Mouse (Mus musculus): ENCODE measurements around the gene Erv3. TPM values are rescaled to one million over a fixed set of nuclear protein-coding genes. Genes with fewer than 3 reads are reported as not detected.
"Not testable (repeated sequence)": the region's sequence is repeated elsewhere in the genome, so short reads cannot be mapped to it uniquely, and the experiment has no call there.

Erv3 gene
- polyA plus RNA-seq, 1 experiment from 2014 or later: not detected

DNA sequence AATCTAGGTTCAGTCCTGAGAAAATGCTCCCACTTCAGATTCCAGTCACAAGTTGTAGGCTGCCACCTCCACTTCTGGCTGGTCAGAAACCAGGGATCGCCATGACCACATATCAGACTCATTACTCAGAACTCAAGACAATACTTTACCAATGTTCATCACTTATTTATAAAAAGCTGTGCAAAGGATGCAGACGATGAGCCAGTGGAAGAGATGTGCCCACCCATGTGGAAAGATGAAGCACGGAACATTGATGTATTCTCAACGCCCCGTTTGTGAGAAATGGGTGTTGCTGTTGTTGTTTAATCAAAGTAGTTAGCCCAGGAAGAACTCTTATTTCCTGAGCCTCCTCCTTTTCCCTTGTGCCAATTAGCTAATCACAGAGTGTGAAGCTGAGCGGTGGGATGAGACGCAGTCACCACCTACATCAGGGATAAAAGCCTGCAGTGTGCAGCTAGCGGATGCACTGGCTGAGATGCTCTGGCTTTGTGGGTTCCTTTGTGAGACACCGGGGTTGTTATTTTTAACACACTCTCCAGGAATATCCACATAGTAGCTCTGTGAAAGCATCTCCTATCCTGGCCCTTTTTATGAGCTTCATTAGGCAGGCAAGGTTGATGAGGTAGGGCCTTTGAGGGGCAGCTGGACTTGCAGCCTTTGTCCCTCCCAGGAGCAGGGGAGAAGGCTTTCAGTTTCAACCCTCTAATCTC lies 18.8 kb downstream of the Erv3 start:
- no peak overlapping the region for H3K4me3 ChIP-seq
- H3K27ac ChIP-seq: 0 out of 2 replicates have a peak overlapping the region, but pooled peaks have one; percentile 11
- 52% methylated on average over 9 of the region's 9 CpGs for WGBS
- H3K4me2 ChIP-seq: no peak overlapping the region
- no peaks in the 10 kb centered on the region for H3K9me3 ChIP-seq (replicated peaks)
- H3K36me3 ChIP-seq: no peaks in the 10 kb centered on the region
- H3K4me1 ChIP-seq (replicated peaks): peaks cover 19% of the 10 kb centered on the region
- ATAC-seq (replicated peaks; ENCODE audit: insufficient number of reproducible peaks, insufficient read depth, low FRiP score, low read depth): 0 out of 2 replicates have a peak, but pooled peaks have one; percentile 16
- H3K9ac ChIP-seq: no peak overlapping the region
- no peaks in the 10 kb centered on the region for H3K27me3 ChIP-seq

DNA sequence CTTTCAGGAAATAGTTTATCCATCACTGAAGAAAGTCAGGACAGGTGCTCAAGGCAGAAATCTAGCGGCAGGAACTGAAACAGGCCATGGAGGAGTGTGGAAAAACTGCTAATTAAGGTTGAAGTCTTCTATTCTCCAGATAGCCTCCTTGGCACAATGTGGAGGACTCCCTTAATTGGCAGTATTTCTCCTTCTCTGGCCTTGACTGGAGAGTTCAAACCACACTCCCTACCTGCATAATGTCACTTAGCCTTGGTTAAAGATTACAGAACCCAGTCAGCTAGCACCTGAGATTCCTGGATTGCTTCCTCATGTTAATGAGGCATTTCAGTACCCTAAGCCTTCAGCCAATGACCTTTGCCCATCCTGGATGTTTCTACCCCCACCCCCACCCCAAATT lies 25.3 kb downstream of the Erv3 start:
- H3K27me3 ChIP-seq: no peaks in the 10 kb centered on the region
- 93% methylated on average over 1 of the region's 1 CpGs for WGBS
- no peaks in the 10 kb centered on the region for H3K4me1 ChIP-seq (replicated peaks)
- peaks cover 4% of the 10 kb centered on the region; the same call in 1 of the 2 replicates for H3K9me3 ChIP-seq (replicated peaks)
- no peaks in the 10 kb centered on the region for H3K36me3 ChIP-seq
- H3K27ac ChIP-seq: no peak overlapping the region
- no peak for ATAC-seq (replicated peaks; ENCODE audit: insufficient number of reproducible peaks, insufficient read depth, low FRiP score, low read depth)
- H3K9ac ChIP-seq: no peak overlapping the region
- no peak overlapping the region for H3K4me2 ChIP-seq
- H3K4me3 ChIP-seq: no peak overlapping the region

DNA sequence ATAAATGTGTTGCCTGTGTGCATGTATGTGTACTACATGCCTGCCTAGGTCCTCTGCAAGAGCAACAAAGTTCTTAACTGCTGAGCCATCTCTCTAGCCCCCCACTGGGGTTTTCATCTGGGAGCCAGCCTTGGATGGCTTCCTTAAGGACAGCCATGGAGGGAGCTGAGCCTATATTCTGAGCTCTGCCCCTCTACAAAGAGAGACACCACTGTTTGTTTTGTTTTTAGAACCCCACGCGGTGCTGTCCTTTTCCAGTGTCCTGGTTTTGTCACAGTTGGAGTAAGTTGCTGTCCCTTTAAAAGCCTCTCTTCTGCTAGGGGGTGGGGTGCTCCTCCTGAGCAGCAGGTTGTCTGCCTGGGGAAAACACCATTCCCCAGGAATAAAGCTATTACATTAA lies 27.7 kb downstream of the Erv3 start:
- 40% methylated on average over 2 of the region's 2 CpGs for WGBS
- Histone ChIP-seq H3K36me3 (no peaks in the 10 kb centered on the region), H3K4me2 (no peak overlapping the region), H3K9ac (no peak overlapping the region), H3K27ac (no peak overlapping the region), H3K9me3 (replicated peaks) (peaks cover 4% of the 10 kb centered on the region; the same call in 1 of the 2 replicates), H3K4me3 (no peak overlapping the region), H3K27me3 (no peaks in the 10 kb centered on the region), H3K4me1 (replicated peaks) (peaks cover 5% of the 10 kb centered on the region)
- ATAC-seq (replicated peaks; ENCODE audit: insufficient number of reproducible peaks, insufficient read depth, low FRiP score, low read depth): no peak

DNA sequence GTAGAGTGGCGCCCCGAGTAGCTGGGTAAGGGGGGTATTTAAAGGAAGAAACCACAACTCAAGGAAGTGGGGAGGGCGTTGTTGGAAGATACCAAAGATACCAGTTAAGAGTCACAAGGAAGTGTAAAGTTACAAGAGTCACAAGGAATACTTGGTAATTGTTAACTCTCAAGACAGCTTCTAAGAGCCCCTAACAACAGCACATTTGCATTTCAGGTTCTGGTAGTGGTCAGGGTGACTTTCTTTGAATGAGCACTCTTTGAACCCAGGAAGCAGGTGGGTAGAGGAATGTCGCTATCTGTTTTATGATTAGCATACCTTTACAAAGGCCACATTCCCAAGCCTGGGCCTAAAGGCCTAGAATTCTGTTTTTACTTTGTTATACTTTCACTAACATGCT lies 28.6 kb downstream of the Erv3 start:
- H3K4me2 ChIP-seq; H3K36me3 ChIP-seq; H3K27me3 ChIP-seq; H3K27ac ChIP-seq; H3K4me1 ChIP-seq (replicated peaks); H3K4me3 ChIP-seq; ATAC-seq (replicated peaks; ENCODE audit: insufficient number of reproducible peaks, insufficient read depth, low FRiP score, low read depth); H3K9me3 ChIP-seq (replicated peaks); H3K9ac ChIP-seq: not testable (repeated sequence)
- 81% methylated on average over 4 of the region's 4 CpGs for WGBS

DNA sequence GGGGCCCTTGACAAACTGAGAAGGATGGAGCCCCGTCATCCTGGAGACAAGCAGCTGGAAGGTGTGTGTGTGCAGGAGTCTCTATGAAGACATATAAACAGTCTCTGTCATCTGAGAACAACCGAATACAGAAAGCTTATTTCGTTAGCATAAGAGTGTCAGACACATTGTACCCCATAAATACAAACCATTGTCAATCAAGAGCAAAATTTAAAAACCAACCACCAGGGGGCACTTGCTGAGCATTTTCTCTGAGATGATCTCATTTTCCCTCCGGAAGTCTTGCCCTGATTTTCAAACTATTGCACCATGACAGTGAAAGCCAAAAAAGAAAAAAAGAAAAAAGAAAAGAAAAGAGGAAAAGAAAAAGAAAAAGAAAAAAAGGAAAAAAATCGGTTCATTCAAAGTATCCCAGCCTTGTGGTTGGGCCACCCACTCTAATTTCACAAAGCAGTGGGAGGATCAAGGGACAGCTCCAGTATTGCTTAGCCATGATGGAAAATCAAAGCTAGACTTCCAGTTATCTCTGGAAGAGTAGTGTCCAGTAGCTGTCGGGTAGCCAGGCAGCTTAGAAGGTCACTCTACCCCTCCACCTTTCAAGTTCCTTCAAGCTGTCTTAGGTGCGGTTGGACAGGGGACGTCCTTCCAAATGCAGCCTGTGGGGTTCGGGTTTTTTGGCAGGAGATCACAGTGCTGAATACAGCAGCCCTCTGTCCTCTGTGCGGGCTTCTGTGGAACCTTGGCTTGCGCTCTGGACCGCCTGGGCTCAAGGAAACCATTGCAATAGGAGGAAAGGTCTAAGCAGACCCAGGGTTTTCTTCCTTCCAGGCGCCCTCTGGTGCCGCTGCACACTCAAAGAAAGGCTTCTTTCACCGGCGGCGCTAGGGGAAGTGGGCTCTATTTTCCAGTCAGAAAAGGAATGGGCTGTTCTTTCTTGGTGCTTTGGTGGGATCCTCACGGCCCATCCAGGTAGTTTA lies 31.3 kb downstream of the Erv3 start:
- H3K9me3 ChIP-seq (replicated peaks): peaks cover 3% of the 10 kb centered on the region; the same call in 1 of the 2 replicates
- H3K27ac ChIP-seq: 0 out of 2 replicates have a peak overlapping the region, but pooled peaks have one; percentile 25
- ATAC-seq (replicated peaks; ENCODE audit: insufficient number of reproducible peaks, insufficient read depth, low FRiP score, low read depth): no peak
- no peak overlapping the region for H3K9ac ChIP-seq
- H3K27me3 ChIP-seq: no peaks in the 10 kb centered on the region
- H3K4me1 ChIP-seq (replicated peaks): peaks cover 8% of the 10 kb centered on the region
- no peak overlapping the region for H3K4me3 ChIP-seq
- H3K36me3 ChIP-seq: no peaks in the 10 kb centered on the region
- peak overlapping the region; percentile 53 for H3K4me2 ChIP-seq
- 43% methylated on average over 18 of the region's 18 CpGs for WGBS

DNA sequence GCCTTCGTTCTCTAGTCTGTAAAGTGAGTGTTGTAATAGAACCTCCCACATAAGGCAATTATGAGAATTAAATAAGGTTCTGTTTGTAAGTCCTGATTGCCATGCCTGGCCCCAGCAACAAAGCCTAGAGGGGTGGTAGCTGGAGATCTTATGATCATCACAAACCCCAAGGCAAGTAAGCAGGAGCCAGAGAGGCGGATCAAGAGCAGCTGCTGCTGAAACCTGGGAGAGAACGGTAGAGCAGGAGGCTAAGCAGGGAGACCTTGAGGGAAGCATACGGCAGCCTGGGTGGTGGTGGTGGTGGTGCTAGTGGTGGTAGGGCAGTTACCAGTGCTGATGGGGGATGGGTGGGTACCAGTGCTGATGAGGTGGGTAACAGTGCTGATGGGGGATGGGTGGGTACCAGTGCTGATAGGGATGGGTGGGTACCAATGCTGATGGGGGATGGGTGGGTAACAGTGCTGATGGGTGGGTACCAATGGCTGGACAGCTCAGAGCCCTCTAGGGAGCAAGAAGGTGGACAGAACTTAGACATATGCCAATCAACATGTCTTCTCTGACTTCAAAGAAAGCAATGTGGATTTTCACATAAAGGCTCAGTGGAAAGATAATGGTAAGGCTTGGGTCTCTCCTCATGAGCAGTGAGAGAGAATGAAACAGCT lies 32.4 kb downstream of the Erv3 start:
- 73% methylated on average over 4 of the region's 4 CpGs for WGBS
- H3K4me3 ChIP-seq: no peak overlapping the region
- H3K4me2 ChIP-seq: no peak overlapping the region
- H3K27me3 ChIP-seq: no peaks in the 10 kb centered on the region
- no peak overlapping the region for H3K27ac ChIP-seq
- no peaks in the 10 kb centered on the region for H3K9me3 ChIP-seq (replicated peaks)
- peaks cover 8% of the 10 kb centered on the region for H3K4me1 ChIP-seq (replicated peaks)
- no peak for ATAC-seq (replicated peaks; ENCODE audit: insufficient number of reproducible peaks, insufficient read depth, low FRiP score, low read depth)
- no peak overlapping the region for H3K9ac ChIP-seq
- no peaks in the 10 kb centered on the region for H3K36me3 ChIP-seq

DNA sequence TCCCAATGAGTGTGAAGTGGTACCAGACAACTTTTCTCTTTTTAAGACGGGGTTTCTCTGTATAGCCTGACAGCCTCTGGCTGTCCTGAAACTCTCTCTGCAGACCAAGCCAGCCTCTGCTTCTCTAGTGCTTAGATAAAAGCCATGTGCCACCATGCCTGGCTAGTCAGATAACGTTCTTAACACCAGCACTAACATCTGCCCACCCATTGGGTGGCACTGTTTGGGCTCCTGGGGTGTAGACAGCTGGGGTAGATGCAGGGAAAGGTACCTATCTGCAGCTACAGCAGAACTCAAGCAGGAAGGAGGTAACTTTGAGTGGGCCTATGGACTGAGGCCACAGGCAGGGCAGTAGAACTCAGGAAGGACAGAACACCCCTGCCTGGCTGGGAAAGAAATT lies 34.0 kb downstream of the Erv3 start:
- Histone ChIP-seq H3K9me3 (replicated peaks) (no peaks in the 10 kb centered on the region), H3K4me3 (no peak overlapping the region), H3K4me2 (no peak overlapping the region), H3K36me3 (no peaks in the 10 kb centered on the region), H3K27me3 (no peaks in the 10 kb centered on the region), H3K9ac (no peak overlapping the region), H3K27ac (no peak overlapping the region), H3K4me1 (replicated peaks) (peaks cover 10% of the 10 kb centered on the region)
- no peak for ATAC-seq (replicated peaks; ENCODE audit: insufficient number of reproducible peaks, insufficient read depth, low FRiP score, low read depth)
- 15% methylated on average over 2 of the region's 2 CpGs for WGBS

DNA sequence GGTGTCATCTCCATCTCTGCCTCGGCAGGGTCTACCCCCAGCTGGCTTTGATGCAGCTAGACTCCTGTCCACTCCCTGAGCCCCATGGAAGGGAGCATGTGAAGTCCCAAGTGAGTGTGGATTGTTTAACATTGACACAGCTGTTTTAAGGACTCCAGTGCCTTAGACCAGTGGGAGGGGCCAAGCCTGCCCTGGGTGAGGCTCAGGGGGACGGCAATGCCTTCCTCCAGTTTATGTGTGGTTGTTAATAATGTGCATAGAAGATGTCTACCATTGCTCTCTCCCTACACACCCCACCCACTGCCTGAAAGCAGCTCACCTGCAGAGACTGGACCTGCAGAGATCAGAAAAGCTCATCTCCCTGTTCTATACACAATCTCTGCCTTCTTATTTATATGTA lies 35.6 kb downstream of the Erv3 start:
- no peak overlapping the region for H3K27ac ChIP-seq
- H3K4me3 ChIP-seq: no peak overlapping the region
- no peak for ATAC-seq (replicated peaks; ENCODE audit: insufficient number of reproducible peaks, insufficient read depth, low FRiP score, low read depth)
- no peak overlapping the region for H3K9ac ChIP-seq
- peaks cover 12% of the 10 kb centered on the region for H3K4me1 ChIP-seq (replicated peaks)
- 44% methylated on average over 2 of the region's 2 CpGs for WGBS
- H3K4me2 ChIP-seq: no peak overlapping the region
- no peaks in the 10 kb centered on the region for H3K9me3 ChIP-seq (replicated peaks)
- H3K36me3 ChIP-seq: no peaks in the 10 kb centered on the region
- H3K27me3 ChIP-seq: no peaks in the 10 kb centered on the region

DNA sequence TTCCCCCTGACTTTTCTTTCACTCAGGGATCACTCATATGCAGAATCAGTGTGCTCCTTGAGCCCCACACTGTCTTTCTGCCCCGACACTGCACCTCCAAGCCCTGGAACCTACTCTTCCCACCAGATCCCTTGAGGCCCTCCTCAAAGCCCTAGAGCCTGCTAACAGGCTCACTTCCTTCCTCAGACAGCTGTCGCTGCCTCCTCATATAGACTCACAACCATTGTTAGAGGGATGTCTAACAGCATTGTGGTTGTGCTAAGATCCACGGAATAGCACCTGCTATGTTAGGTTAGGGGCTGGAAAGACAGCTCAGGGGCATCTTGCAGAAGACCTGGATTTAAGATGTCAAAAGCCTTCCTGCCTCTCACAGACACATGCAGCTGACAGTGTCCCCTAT lies 37.1 kb downstream of the Erv3 start:
- Histone ChIP-seq H3K36me3 (no peaks in the 10 kb centered on the region), H3K4me3 (no peak overlapping the region), H3K27ac (no peak overlapping the region), H3K9me3 (replicated peaks) (no peaks in the 10 kb centered on the region), H3K4me2 (no peak overlapping the region), H3K4me1 (replicated peaks) (peaks cover 8% of the 10 kb centered on the region; the same call in 1 of the 2 replicates), H3K27me3 (no peaks in the 10 kb centered on the region), H3K9ac (no peak overlapping the region)
- no peak for ATAC-seq (replicated peaks; ENCODE audit: insufficient number of reproducible peaks, insufficient read depth, low FRiP score, low read depth)
- 73% methylated on average over 3 of the region's 3 CpGs for WGBS

DNA sequence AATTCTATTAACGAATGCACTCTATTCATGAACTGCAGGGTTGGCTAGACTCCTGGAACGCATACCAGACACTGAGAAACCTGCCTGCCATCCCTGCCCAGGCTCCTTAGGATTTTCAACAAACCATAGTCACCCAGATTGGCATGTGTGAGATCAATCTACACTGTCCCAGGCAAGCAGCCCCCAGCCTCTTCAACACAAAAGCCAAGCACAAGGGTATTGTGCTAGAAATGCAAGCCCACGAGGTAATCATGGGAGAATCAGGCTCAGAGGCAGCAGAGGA lies 37.9 kb downstream of the Erv3 start:
- ATAC-seq (replicated peaks; ENCODE audit: insufficient number of reproducible peaks, insufficient read depth, low FRiP score, low read depth): no peak
- no peaks in the 10 kb centered on the region for H3K9me3 ChIP-seq (replicated peaks)

More for the DNA sequence above, 37.9 kb downstream of the Erv3 start:
- Histone ChIP-seq H3K9ac (no peak overlapping the region), H3K4me1 (replicated peaks) (peaks cover 8% of the 10 kb centered on the region; the same call in 1 of the 2 replicates), H3K27ac (no peak overlapping the region), H3K4me3 (no peak overlapping the region), H3K4me2 (no peak overlapping the region), H3K36me3 (no peaks in the 10 kb centered on the region), H3K27me3 (no peaks in the 10 kb centered on the region)
- 66% methylated on average over 3 of the region's 3 CpGs for WGBS

All from heart, embryonic 15.5 days (tissue).